Mouse (Mus musculus) liver, adult 2 months (tissue): Measurements from ENCODE around the gene Slfn9. TPM values are rescaled to one million over a fixed set of nuclear protein-coding genes. Genes with fewer than 3 reads are reported as not detected.
A peak's percentile ranks its signal among the peaks of the same experiment; 100 is the strongest.
"Not testable (repeated sequence)": the region's sequence is repeated elsewhere in the genome, so short reads cannot be mapped to it uniquely, and the experiment has no call there.

Source experiments
- DNase-seq: peaks from one replicate; pipeline ENCODE4 v3.0.0-alpha.2; 2011; ENCODE audit warnings: low read depth, low spot score; ENCODE audit errors: extremely low read depth
- H3K27ac ChIP-seq: fragments of 200-500 bp; replicated peaks from 2 replicates; pipeline ENCODE4 v1.5.1; 2012; ENCODE audit warnings: low read depth, mild to moderate bottlenecking, control low read depth, inconsistent platforms, low read length; ENCODE audit not compliant: insufficient read depth
- H3K27me3 ChIP-seq: fragments of 200-500 bp; 2 replicates; pipeline ENCODE4 v1.6.1; 2012; ENCODE audit warnings: mild to moderate bottlenecking, moderate library complexity, low read length, inconsistent platforms; ENCODE audit not compliant: control insufficient read depth, insufficient read depth
- H3K36me3 ChIP-seq: fragments of 200-500 bp; 2 replicates; pipeline ENCODE4 v1.6.1; 2012; ENCODE audit warnings: low read length, inconsistent platforms; ENCODE audit not compliant: control insufficient read depth, insufficient read depth
- H3K4me1 ChIP-seq: fragments of 200-500 bp; 2 replicates; pipeline ENCODE4 v1.6.1; 2011; ENCODE audit warnings: low read length; ENCODE audit not compliant: control insufficient read depth, insufficient read depth
- H3K4me3 ChIP-seq: fragments of 200-500 bp; 2 replicates; pipeline ENCODE4 v1.5.1; 2011; ENCODE audit warnings: low read depth, mild to moderate bottlenecking, control low read depth, low read length, moderate library complexity; ENCODE audit not compliant: insufficient read depth
- H3K79me2 ChIP-seq: fragments of 200-500 bp; 2 replicates; pipeline ENCODE4 v1.6.1; 2012; ENCODE audit warnings: inconsistent platforms, mild to moderate bottlenecking, low read length, moderate library complexity; ENCODE audit not compliant: control insufficient read depth, insufficient read depth
- H3K9ac ChIP-seq: fragments of 200-500 bp; 2 replicates; pipeline ENCODE4 v1.6.1; 2012; ENCODE audit warnings: low read depth, mild to moderate bottlenecking, control low read depth, inconsistent platforms, low read length
- CTCF ChIP-seq: fragments of 200-500 bp; IDR thresholded peaks from 2 replicates; pipeline ENCODE4 v1.5.1; 2011; ENCODE audit warnings: low read depth, low read length, control low read depth
- POLR2A ChIP-seq: fragments of 200-500 bp; IDR thresholded peaks from 2 replicates; pipeline ENCODE4 v1.6.1; 2011; ENCODE audit warnings: low read length, control low read depth; ENCODE audit not compliant: insufficient read depth; ENCODE audit errors: extremely low read depth
- WGBS: fragments of 180-500 bp; shearing (Covaris S2); methylation state at CpG from one replicate; pipeline ENCODE4 v1.1.7; 2018; 5-methylcytosine and 5-hydroxymethylcytosine counted together
- polyA plus RNA-seq: library from polyadenylated mRNA; depleted of rRNA; stranded (reverse); fragments of >200 nt; gene quantifications from 2 replicates; pipeline ENCODE4 v1.2.3, GENCODE M21; 2012
- total RNA-seq: library from RNA; depleted of rRNA; stranded (reverse); fragments of >200 nt; gene quantifications from 2 replicates; pipeline ENCODE4 v1.2.3, GENCODE M21; 2014

The Slfn9 gene
- total and polyA plus RNA-seq, 2 experiments, result 0.20 to 2.7 TPM

GRCm38 (mm10) chr11:82945636-82946035, 46.0 kb downstream of the Slfn9 start:
- Histone ChIP-seq H3K9ac (no peak overlapping the region), H3K36me3 (no peaks in the 10 kb centered on the region), H3K79me2 (no peaks in the 10 kb centered on the region), H3K4me3 (no peak overlapping the region), H3K27me3 (no peaks in the 10 kb centered on the region), H3K27ac (no peak overlapping the region), H3K4me1 (no peaks in the 10 kb centered on the region)
- 42% methylated on average over 2 of the region's 2 CpGs for WGBS
- no peak for DNase-seq
- no peak for TF ChIP-seq POLR2A
- TF ChIP-seq CTCF, result no peak

- no peak for TF ChIP-seq CTCF
- no peaks in the 10 kb centered on the region for H3K36me3 ChIP-seq
- no peaks in the 10 kb centered on the region for H3K27me3 ChIP-seq
- 72% methylated on average over 6 of the region's 6 CpGs for WGBS
- H3K4me3 ChIP-seq, result no peak overlapping the region
- DNase-seq, result no peak
- H3K4me1 ChIP-seq, result no peaks in the 10 kb centered on the region
- H3K79me2 ChIP-seq, result no peaks in the 10 kb centered on the region
- no peak overlapping the region for H3K27ac ChIP-seq
- no peak overlapping the region for H3K9ac ChIP-seq
Measured at GRCm38 (mm10) chr11:82943336-82943735, 48.3 kb downstream of the Slfn9 start.

GRCm38 (mm10) chr11:82933186-82933585, 58.4 kb downstream of the Slfn9 start:
- TF ChIP-seq CTCF (no peak), POLR2A (no peak)
- Histone ChIP-seq H3K36me3 (no peaks in the 10 kb centered on the region), H3K27ac (no peak overlapping the region), H3K27me3 (peaks cover 17% of the 10 kb centered on the region), H3K9ac (peak overlapping the region; percentile 29; the same call in 1 of the 2 replicates), H3K4me1 (peaks cover 8% of the 10 kb centered on the region), H3K79me2 (no peaks in the 10 kb centered on the region), H3K4me3 (peak overlapping the region; percentile 46; the same call in 1 of the 2 replicates)
- WGBS, result 4% methylated on average over 29 of the region's 29 CpGs
- DNase-seq, result no peak

- not testable (repeated sequence) for H3K27ac ChIP-seq, DNase-seq, H3K4me1 ChIP-seq, H3K36me3 ChIP-seq, H3K79me2 ChIP-seq
- 2% methylated on average over 111 of the region's 119 CpGs for WGBS
- peak overlapping the region; percentile 54 for H3K9ac ChIP-seq
- H3K4me3 ChIP-seq, result peak overlapping the region; percentile 44
- peaks cover 17% of the 10 kb centered on the region for H3K27me3 ChIP-seq
Measured at GRCm38 (mm10) chr11:82931671-82932450, 59.8 kb downstream of the Slfn9 start.

GRCm38 (mm10) chr11:82931161-82931560, 60.5 kb downstream of the Slfn9 start:
- H3K9ac ChIP-seq, result peak overlapping the region; percentile 54; the same call in 1 of the 2 replicates
- not testable (repeated sequence) for H3K4me1 ChIP-seq, H3K36me3 ChIP-seq, DNase-seq, H3K27ac ChIP-seq, H3K79me2 ChIP-seq
- peaks cover 14% of the 10 kb centered on the region for H3K27me3 ChIP-seq
- H3K4me3 ChIP-seq, result peak overlapping the region; percentile 29; the same call in 1 of the 2 replicates
- WGBS, result 3% methylated on average over 53 of the region's 63 CpGs

GRCm38 (mm10) chr11:82930391-82930955, 61.2 kb downstream of the Slfn9 start:
- H3K9ac ChIP-seq, result peak overlapping the region; percentile 10; the same call in 1 of the 2 replicates
- not testable (repeated sequence) for H3K27ac ChIP-seq, H3K79me2 ChIP-seq, H3K36me3 ChIP-seq, DNase-seq, H3K4me1 ChIP-seq
- H3K27me3 ChIP-seq, result peaks cover 13% of the 10 kb centered on the region
- 4% methylated on average over 66 of the region's 85 CpGs for WGBS
- H3K4me3 ChIP-seq, result peak overlapping the region; percentile 13; the same call in 1 of the 2 replicates
